Mouse (Mus musculus) lung, embryonic 16.5 days (tissue): ENCODE data around the gene Prune1. TPM values are rescaled to one million over a fixed set of nuclear protein-coding genes. Genes with fewer than 3 reads are reported as not detected.

Experiments
- ATAC-seq: fragments of 200-750 bp; cut with Nextera tagmentation; 2 replicates; pipeline ENCODE4 v1.8.0; 2017; ENCODE audit warnings: low read depth, mild to moderate bottlenecking, moderate library complexity
- H3K27ac ChIP-seq: fragments of 300-500 bp; sonication (generic); 2 replicates; pipeline ENCODE4 v1.5.1; 2014; ENCODE audit warnings: mild to moderate bottlenecking, control low read depth, low read length
- H3K27me3 ChIP-seq: fragments of 300-500 bp; sonication (generic); 2 replicates; pipeline ENCODE4 v1.6.1; 2014; ENCODE audit warnings: low read depth, low read length, mixed read lengths; ENCODE audit not compliant: control insufficient read depth, insufficient read depth
- H3K36me3 ChIP-seq: fragments of 300-500 bp; sonication (generic); 2 replicates; pipeline ENCODE4 v1.6.1; 2014; ENCODE audit warnings: low read length; ENCODE audit not compliant: control insufficient read depth, insufficient read depth
- H3K4me1 ChIP-seq: fragments of 300-500 bp; sonication (generic); replicated peaks from 2 replicates; pipeline ENCODE4 v1.6.1; 2014; ENCODE audit warnings: low read length, mixed read lengths; ENCODE audit not compliant: control insufficient read depth, insufficient read depth
- H3K4me2 ChIP-seq: fragments of 300-500 bp; sonication (generic); 2 replicates; pipeline ENCODE4 v1.6.1; 2014; ENCODE audit warnings: low read depth, low read length, control low read depth
- H3K4me3 ChIP-seq: fragments of 300-500 bp; sonication (generic); 2 replicates; pipeline ENCODE4 v1.5.1; 2014; ENCODE audit warnings: mild to moderate bottlenecking, low read length, control low read depth
- H3K9ac ChIP-seq: fragments of 300-500 bp; sonication (generic); 2 replicates; pipeline ENCODE4 v1.6.1; 2014; ENCODE audit warnings: low read length, control low read depth
- H3K9me3 ChIP-seq: fragments of 300-500 bp; sonication (generic); 2 replicates; pipeline ENCODE4 v1.6.1; 2016; ENCODE audit warnings: low read length; ENCODE audit not compliant: control insufficient read depth
- WGBS: fragments of 180-500 bp; shearing (Covaris S2); extraction: QIAGEN DNeasy Blood & Tissue Kit; methylation state at CpG from one replicate; pipeline ENCODE4 v1.1.7; 2014; 5-methylcytosine and 5-hydroxymethylcytosine counted together
- polyA plus RNA-seq: library from polyadenylated mRNA; unstranded; fragments of >200 nt; fragmentation: Nextera tagmentation; extraction: Ambion mirVana; gene quantifications from 2 replicates; pipeline ENCODE4 v1.2.1, GENCODE M21; 2015

The Prune1 gene
- polyA plus RNA-seq, 1 experiment from 2014 or later, result 23.9 TPM

DNA sequence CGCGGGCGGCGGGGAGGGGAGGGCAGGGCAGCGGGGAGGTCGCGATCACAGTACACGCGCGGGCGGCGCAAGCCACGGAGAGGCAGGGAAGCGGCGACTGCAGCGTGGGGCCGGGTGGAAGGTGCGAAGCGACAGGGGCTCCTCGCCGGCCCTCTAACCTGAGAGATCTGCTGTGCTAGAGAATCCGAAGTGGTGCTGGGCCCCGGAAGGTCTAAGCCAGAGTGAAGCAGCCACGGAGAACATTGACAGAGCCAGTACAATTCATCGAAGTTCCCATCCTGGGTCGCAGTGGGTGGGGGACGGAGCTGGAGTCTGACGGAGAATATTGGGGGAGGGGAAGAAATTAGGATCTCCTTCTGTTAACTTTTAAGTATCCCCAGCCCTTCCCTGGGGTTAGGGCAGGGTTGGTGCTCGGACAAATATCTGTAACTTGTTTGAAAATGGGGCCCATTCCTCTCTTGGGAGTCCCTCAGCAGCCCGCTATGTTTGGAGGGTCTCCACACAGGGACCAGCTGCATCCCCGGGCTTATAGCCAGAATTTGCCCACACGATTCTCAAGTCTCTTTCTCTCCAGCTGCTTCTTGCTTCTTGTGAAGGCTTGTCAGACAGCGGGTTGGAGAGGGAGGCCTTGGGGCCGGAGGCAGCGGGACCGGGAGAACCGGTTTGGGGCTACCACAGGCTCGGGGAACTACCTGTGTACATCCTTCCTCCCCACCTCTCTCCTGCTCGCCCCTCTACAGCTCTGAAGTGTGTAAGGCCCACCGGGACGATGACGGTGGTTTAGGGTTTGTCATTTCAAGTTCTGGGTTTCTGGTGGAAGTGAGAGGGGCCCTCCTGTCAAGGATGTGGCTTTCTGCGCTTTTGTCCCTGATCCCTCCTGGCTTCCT is 52.7 kb downstream of the Prune1 start:
- Histone ChIP-seq H3K4me3 (peak overlapping the region; percentile 95), H3K27ac (peak overlapping the region; percentile 99), H3K27me3 (no peaks in the 10 kb centered on the region), H3K9me3 (no peaks in the 10 kb centered on the region), H3K4me2 (peak overlapping the region; percentile 88), H3K4me1 (peaks cover 31% of the 10 kb centered on the region), H3K36me3 (peaks cover 31% of the 10 kb centered on the region), H3K9ac (peak overlapping the region; percentile 96)
- WGBS, result under 1% methylated on average over 43 of the region's 43 CpGs
- ATAC-seq, result peak; percentile 53

- Histone ChIP-seq H3K27ac (peak within 1 kb of the TSS; percentile 99), H3K36me3 (peaks cover 30% of the 10 kb centered on the region), H3K9ac (peak within 1 kb of the TSS; percentile 96), H3K4me1 (peaks cover 32% of the 10 kb centered on the region), H3K9me3 (no peaks in the 10 kb centered on the region), H3K4me2 (peak within 1 kb of the TSS; percentile 88), H3K27me3 (no peaks in the 10 kb centered on the region), H3K4me3 (peak within 1 kb of the TSS; percentile 95)
- under 1% methylated on average over 64 of the region's 64 CpGs for WGBS
- ATAC-seq, result peak; percentile 92
Observed at GRCm38 (mm10) chr3:95228148-95228893, 53.6 kb downstream of the Prune1 start, which contains the start of gene Cdc42se1. Cdc42se1 (plus strand) TSS chr3:95228732.

- peaks cover 32% of the 10 kb centered on the region for H3K4me1 ChIP-seq
- 5% methylated on average over 1 of the region's 1 CpGs for WGBS
- peak overlapping the region; percentile 45 for H3K9ac ChIP-seq
- H3K36me3 ChIP-seq, result peaks cover 21% of the 10 kb centered on the region
- peak overlapping the region; percentile 95 for H3K4me3 ChIP-seq
- H3K9me3 ChIP-seq, result no peaks in the 10 kb centered on the region
- peak overlapping the region; percentile 88 for H3K4me2 ChIP-seq
- no peaks in the 10 kb centered on the region for H3K27me3 ChIP-seq
- 0 out of 2 replicates have a peak overlapping the region, but pooled peaks have one; percentile 21 for H3K27ac ChIP-seq
- no peak for ATAC-seq
Observed at GRCm38 (mm10) chr3:95227214-95227613, 54.7 kb downstream of the Prune1 start.

GRCm38 (mm10) chr3:95224295-95224694 is 57.6 kb downstream of the Prune1 start:
- H3K9ac ChIP-seq, result no peak overlapping the region
- no peaks in the 10 kb centered on the region for H3K27me3 ChIP-seq
- no peak overlapping the region for H3K4me2 ChIP-seq
- ATAC-seq, result no peak
- H3K4me3 ChIP-seq, result no peak overlapping the region
- H3K4me1 ChIP-seq, result peaks cover 13% of the 10 kb centered on the region
- no peak overlapping the region for H3K27ac ChIP-seq
- 43% methylated on average over 6 of the region's 6 CpGs for WGBS
- H3K9me3 ChIP-seq, result no peaks in the 10 kb centered on the region
- H3K36me3 ChIP-seq, result peaks cover 18% of the 10 kb centered on the region

DNA sequence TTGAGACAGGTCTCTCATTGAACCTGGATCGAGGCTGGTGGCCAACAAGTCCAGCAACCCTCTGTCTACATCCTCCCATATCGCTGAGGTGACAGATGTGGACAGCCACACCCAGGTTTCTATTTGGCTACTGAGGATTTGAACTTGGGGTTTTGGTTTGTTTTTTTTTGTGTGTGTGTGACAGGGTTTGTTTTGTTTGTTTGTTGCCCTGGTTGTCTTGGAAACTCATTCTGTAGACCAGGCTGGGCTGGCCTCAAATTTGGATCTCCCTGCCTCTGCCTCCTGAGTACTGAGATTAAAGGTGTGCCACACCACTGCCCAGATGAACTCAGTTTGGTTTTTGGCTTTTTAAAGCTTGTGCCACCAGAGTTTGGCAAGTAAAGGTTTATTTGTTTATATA is 58.8 kb downstream of the Prune1 start:
- Histone ChIP-seq H3K9me3 (no peaks in the 10 kb centered on the region), H3K27ac (no peak overlapping the region), H3K4me1 (peaks cover 13% of the 10 kb centered on the region), H3K36me3 (peaks cover 18% of the 10 kb centered on the region), H3K4me3 (no peak overlapping the region), H3K9ac (no peak overlapping the region), H3K4me2 (no peak overlapping the region), H3K27me3 (no peaks in the 10 kb centered on the region)
- WGBS, result 93% methylated on average over 2 of the region's 2 CpGs
- no peak for ATAC-seq

DNA sequence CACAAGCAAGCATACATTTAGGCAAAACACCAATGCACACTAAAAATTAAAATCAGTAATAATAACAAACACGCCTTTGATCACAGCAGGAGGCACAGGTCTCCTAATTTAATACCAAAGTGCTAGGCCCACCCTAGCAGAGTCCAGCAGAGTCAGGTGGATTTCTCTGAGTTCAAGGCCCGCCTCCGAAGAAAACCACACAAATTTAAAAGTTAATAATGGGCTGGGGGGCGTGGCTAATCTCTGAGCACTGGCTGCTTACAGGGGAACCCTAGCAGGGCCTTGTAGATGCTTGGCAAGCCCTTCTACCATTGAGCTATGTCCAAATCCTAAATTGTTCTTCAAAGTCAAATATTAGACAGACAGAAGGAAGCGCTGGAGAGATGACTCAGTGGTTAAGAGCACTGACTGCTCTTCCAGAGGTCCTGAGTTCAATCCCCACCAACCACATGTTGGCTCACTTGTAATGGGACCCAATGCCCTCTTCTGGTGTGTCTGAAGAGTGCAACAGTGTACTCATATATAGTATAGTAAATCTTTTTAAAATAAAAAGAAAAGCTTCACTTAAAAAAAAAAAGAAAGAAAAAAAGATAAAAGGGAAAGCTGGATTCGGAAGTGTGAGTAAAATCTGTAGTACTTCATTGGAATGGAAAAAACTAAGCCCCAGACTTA is 63.3 kb downstream of the Prune1 start:
- Histone ChIP-seq H3K36me3 (peaks cover 14% of the 10 kb centered on the region), H3K27ac (peak overlapping the region; percentile 100), H3K4me1 (peaks cover 7% of the 10 kb centered on the region), H3K4me3 (peak overlapping the region; percentile 72), H3K27me3 (no peaks in the 10 kb centered on the region), H3K4me2 (peak overlapping the region; percentile 59), H3K9me3 (no peaks in the 10 kb centered on the region), H3K9ac (peak overlapping the region; percentile 99)
- WGBS, result 70% methylated on average over 6 of the region's 6 CpGs
- no peak for ATAC-seq

DNA sequence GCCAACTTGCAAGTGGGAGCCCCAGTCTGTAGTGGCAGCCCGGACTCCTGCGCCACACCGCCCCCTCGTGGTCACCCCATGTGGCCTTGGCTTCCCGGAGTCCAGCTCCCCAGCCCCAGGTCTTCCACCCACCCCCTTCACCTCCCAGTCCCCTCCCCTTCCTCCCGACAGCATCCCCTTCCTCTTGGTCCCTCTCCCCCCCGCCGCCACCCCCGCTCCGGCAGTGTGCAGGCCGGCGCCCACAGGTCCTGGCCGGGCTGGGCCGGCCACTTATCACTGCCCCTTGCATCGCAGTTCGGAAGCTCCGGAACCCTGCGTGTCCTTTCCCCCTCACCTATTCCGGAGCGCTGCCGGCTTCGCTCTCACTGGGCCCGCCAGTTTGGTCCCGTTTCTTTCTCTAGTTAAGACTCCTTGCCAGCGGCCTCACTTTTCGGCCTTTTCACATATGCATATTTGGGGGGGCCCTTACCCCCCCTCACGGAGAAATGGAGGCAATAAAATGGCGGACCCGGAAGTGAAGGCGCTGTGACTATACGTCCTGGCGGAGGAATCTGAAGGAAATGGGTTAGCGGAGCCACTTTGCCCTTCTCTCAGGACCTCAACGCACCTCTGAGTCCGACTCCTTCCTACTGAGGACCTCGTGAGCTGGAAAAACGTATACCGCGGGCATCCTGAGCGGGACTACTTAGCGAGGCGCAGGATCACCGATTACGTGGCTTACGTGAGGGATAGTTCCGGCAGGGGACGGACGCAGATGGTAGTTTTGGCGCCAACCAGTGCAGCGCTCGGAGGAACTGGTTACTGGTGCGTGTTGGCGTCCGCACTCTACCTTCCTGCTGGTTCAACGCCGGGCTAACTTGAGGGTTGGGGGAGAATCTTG is 64.4 kb downstream of the Prune1 start, which contains the start of gene Gabpb2:
TSS of gene Gabpb2 (minus strand) at position 662 of the 880 bp plus-strand sequence.
- Histone ChIP-seq H3K36me3 (peaks cover 9% of the 10 kb centered on the region), H3K4me1 (peaks cover 7% of the 10 kb centered on the region), H3K9ac (peak within 1 kb of the TSS; percentile 99), H3K4me3 (peak within 1 kb of the TSS; percentile 72), H3K27me3 (no peaks in the 10 kb centered on the region), H3K4me2 (peak within 1 kb of the TSS; percentile 59), H3K27ac (peak within 1 kb of the TSS; percentile 100), H3K9me3 (no peaks in the 10 kb centered on the region)
- under 1% methylated on average over 51 of the region's 56 CpGs for WGBS
- peak; percentile 94 for ATAC-seq

GRCm38 (mm10) chr3:95216655-95217254 is 65.1 kb downstream of the Prune1 start:
- Histone ChIP-seq H3K36me3 (peaks cover 9% of the 10 kb centered on the region), H3K4me3 (peak overlapping the region; percentile 72), H3K9me3 (no peaks in the 10 kb centered on the region), H3K4me2 (peak overlapping the region; percentile 59), H3K27me3 (no peaks in the 10 kb centered on the region), H3K27ac (peak overlapping the region; percentile 100), H3K4me1 (peaks cover 7% of the 10 kb centered on the region), H3K9ac (peak overlapping the region; percentile 99)
- peak; percentile 39 for ATAC-seq
- 6% methylated on average over 4 of the region's 4 CpGs for WGBS
